8 mouse cellular contexts compared by ENCODE assay signal in the genomic region with DNA sequence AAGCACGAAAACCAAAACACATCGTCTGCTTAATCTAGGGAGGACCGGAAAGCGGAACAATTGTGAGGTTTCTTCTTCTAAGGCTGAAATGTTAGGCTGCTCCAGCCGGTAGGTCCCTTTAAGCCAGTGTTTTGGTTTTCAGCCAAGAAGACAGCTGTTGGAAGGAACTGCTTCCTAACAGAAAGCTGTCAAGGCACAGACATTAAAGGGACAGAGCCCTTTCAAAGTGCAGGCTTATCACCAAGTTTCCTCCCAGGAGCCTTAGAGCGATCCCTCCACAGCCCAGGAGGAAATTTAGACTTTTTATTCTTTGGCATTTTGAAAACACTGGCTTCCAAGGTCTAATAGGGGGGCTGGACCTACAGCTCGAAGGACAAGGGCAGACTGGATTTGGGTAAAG. TPM values are rescaled to one million over a fixed set of nuclear protein-coding genes. Genes with fewer than 3 reads are reported as not detected.
DNase-seq lines count a peak whose midpoint lies in the region; ATAC-seq and TF ChIP-seq lines count a peak whose summit lies in the region.

No protein-coding gene starts in this region.

- no peaks in the 10 kb centered on the region for H3K9me3 ChIP-seq in ES-Bruce4 (replicated peaks; ENCODE audit: control insufficient read depth, insufficient read depth, low read length, poor library complexity, severe bottlenecking)
- H3K9me3 ChIP-seq in forebrain, embryonic 14.5 days (replicated peaks; ENCODE audit: control insufficient read depth, low read length): no peaks in the 10 kb centered on the region
- no peaks in the 10 kb centered on the region for H3K9me3 ChIP-seq in heart, postnatal 0 days (replicated peaks; ENCODE audit: control insufficient read depth, low read length)
- no peaks in the 10 kb centered on the region for H3K9me3 ChIP-seq in liver, postnatal 0 days (ENCODE audit: low read length)

- TF ChIP-seq CTCF in ES-Bruce4 (IDR thresholded peaks at IDR 0.05; ENCODE audit: low read depth, low read length): no peak
- no peak for TF ChIP-seq CTCF in heart, postnatal 0 days (IDR thresholded peaks at IDR 0.05; ENCODE audit: low read depth)
- no peak for TF ChIP-seq CTCF in liver, postnatal 0 days (IDR thresholded peaks at IDR 0.05; ENCODE audit: low read depth)

- peak; percentile 67 for DNase-seq in adrenal gland, postnatal 14 days
- peak; percentile 98 for DNase-seq in forebrain, embryonic 14.5 days (ENCODE audit: low spot score)
- DNase-seq in heart, postnatal 0 days (ENCODE audit: low spot score): peak; percentile 83
- DNase-seq in kidney, postnatal 36 days: peak; percentile 64 to 89
- DNase-seq in liver, postnatal 0 days: no peak
- DNase-seq in ovary, postnatal 10 days (ENCODE audit: low spot score): peak; percentile 13

- no peaks in the 10 kb centered on the region for H3K4me1 ChIP-seq in ES-Bruce4 (ENCODE audit: control insufficient read depth, insufficient read depth, low read length)
- H3K4me1 ChIP-seq in forebrain, embryonic 14.5 days (ENCODE audit: control insufficient read depth, insufficient read depth, low read length): peaks cover 6% of the 10 kb centered on the region; the same call in 1 of the 2 replicates
- H3K4me1 ChIP-seq in heart, postnatal 0 days (ENCODE audit: control insufficient read depth, insufficient read depth): peaks cover 6% of the 10 kb centered on the region; the same call in 1 of the 2 replicates
- peaks cover 12% of the 10 kb centered on the region for H3K4me1 ChIP-seq in liver, postnatal 0 days (ENCODE audit: insufficient read depth)

- peak; percentile 24 for ATAC-seq in forebrain, embryonic 14.5 days
- peak; percentile 28 for ATAC-seq in heart, postnatal 0 days (ENCODE audit: insufficient read depth, low read depth)
- ATAC-seq in liver, postnatal 0 days: no peak
- no peak for ATAC-seq in inflammation-experienced regulatory T-cells, adult 6 months

- WGBS in forebrain, embryonic 14.5 days: 0% methylated on average over 7 of the region's 7 CpGs
- 2% methylated on average over 7 of the region's 7 CpGs for WGBS in heart, postnatal 0 days
- WGBS in liver, postnatal 0 days (ENCODE audit: insufficient replicate concordance): 16% methylated on average over 7 of the region's 7 CpGs

- H3K4me2 ChIP-seq in forebrain, embryonic 14.5 days (ENCODE audit: low read length): peak overlapping the region; percentile 90
- peak overlapping the region; percentile 84 for H3K4me2 ChIP-seq in heart, postnatal 0 days (ENCODE audit: low read depth, low read length)
- H3K4me2 ChIP-seq in liver, postnatal 0 days (ENCODE audit: low read depth, low read length): peak overlapping the region; percentile 89

- TF ChIP-seq POLR2A in ES-Bruce4 (IDR thresholded peaks at IDR 0.05; ENCODE audit: insufficient read depth, low read length): no peak

- peak overlapping the region; percentile 91 for H3K4me3 ChIP-seq in ES-Bruce4 (ENCODE audit: low read depth, low read length)
- H3K4me3 ChIP-seq in forebrain, embryonic 14.5 days (ENCODE audit: low read depth, low read length): peak overlapping the region; percentile 90
- peak overlapping the region; percentile 82 for H3K4me3 ChIP-seq in heart, postnatal 0 days (ENCODE audit: low read depth, low read length)
- peak overlapping the region; percentile 64 for H3K4me3 ChIP-seq in liver, postnatal 0 days (ENCODE audit: low read depth, low read length)

- no peaks in the 10 kb centered on the region for H3K27me3 ChIP-seq in ES-Bruce4 (ENCODE audit: control insufficient read depth, insufficient read depth, low read length, poor library complexity, severe bottlenecking)
- no peaks in the 10 kb centered on the region for H3K27me3 ChIP-seq in forebrain, embryonic 14.5 days (replicated peaks; ENCODE audit: control insufficient read depth, insufficient read depth, low read length)
- H3K27me3 ChIP-seq in heart, postnatal 0 days (ENCODE audit: control insufficient read depth, insufficient read depth, low read length): no peaks in the 10 kb centered on the region
- H3K27me3 ChIP-seq in liver, postnatal 0 days (ENCODE audit: insufficient read depth, low read length): peaks cover 37% of the 10 kb centered on the region

- peak overlapping the region; percentile 93 for H3K9ac ChIP-seq in ES-Bruce4 (ENCODE audit: low read depth, poor library complexity, severe bottlenecking)
- peak overlapping the region; percentile 98 for H3K9ac ChIP-seq in forebrain, embryonic 14.5 days (ENCODE audit: low read length)
- H3K9ac ChIP-seq in heart, postnatal 0 days (replicated peaks; ENCODE audit: low read depth, low read length): peak overlapping the region; percentile 71
- H3K9ac ChIP-seq in liver, postnatal 0 days (replicated peaks): no peak overlapping the region

- peak overlapping the region; percentile 65 for H3K27ac ChIP-seq in ES-Bruce4 (ENCODE audit: insufficient read depth, low read length)
- H3K27ac ChIP-seq in forebrain, embryonic 14.5 days (ENCODE audit: low read depth, low read length): peak overlapping the region; percentile 99
- peak overlapping the region; percentile 53 for H3K27ac ChIP-seq in heart, postnatal 0 days (ENCODE audit: low read depth)
- no peak overlapping the region for H3K27ac ChIP-seq in liver, postnatal 0 days (ENCODE audit: low read depth)

- TF ChIP-seq EP300 in ES-Bruce4 (IDR thresholded peaks at IDR 0.05; ENCODE audit: insufficient read depth, low read depth, low read length): no peak
- no peak for TF ChIP-seq EP300 in heart, postnatal 0 days (IDR thresholded peaks at IDR 0.05; ENCODE audit: low read depth)
- TF ChIP-seq EP300 in liver, postnatal 0 days (IDR thresholded peaks at IDR 0.05; ENCODE audit: low read depth): no peak

- peaks cover 47% of the 10 kb centered on the region for H3K36me3 ChIP-seq in ES-Bruce4 (ENCODE audit: control insufficient read depth, insufficient read depth, low read length, poor library complexity, severe bottlenecking)
- peaks cover 51% of the 10 kb centered on the region for H3K36me3 ChIP-seq in forebrain, embryonic 14.5 days (ENCODE audit: control insufficient read depth, insufficient read depth, low read length)
- H3K36me3 ChIP-seq in heart, postnatal 0 days (replicated peaks; ENCODE audit: control insufficient read depth, insufficient read depth, low read length): peaks cover 21% of the 10 kb centered on the region
- H3K36me3 ChIP-seq in liver, postnatal 0 days (replicated peaks; ENCODE audit: insufficient read depth, low read length): 0 out of 2 replicates have a peak, but pooled peaks cover 3% of the 10 kb centered on the region

RNA-seq across cellular contexts. Expression of a gene that starts 3.4 kb away (rescaled TPM):
- 75.0 and 78.6 TPM in 2 replicates for polyA plus RNA-seq in ES-Bruce4 (2011; ENCODE audit: insufficient read depth, insufficient read length, low read depth, missing spikeins)
- total RNA-seq in adrenal gland, postnatal 14 days (2021): 7.8 and 7.9 TPM in 2 replicates
- polyA plus RNA-seq in forebrain, embryonic 14.5 days (2014; fragmentation: Nextera tagmentation; extraction: Ambion mirVana): 103 and 132 TPM in 2 replicates
- 9.4 and 10.5 TPM in 2 replicates for total RNA-seq in heart, postnatal 0 days (2014; rRNA removed; ENCODE audit: low replicate concordance)
- polyA plus RNA-seq in heart, postnatal 0 days (2015; fragmentation: Nextera tagmentation; extraction: Ambion mirVana): 8.7 and 10.7 TPM in 2 replicates
- polyA plus RNA-seq in liver, postnatal 0 days (2015; fragmentation: Nextera tagmentation; extraction: Ambion mirVana): 1.2 and 1.3 TPM in 2 replicates
- polyA plus RNA-seq in inflammation-experienced regulatory T-cells, adult 6 months (2017; shearing (Covaris generic)): not detected

Comparison
In these comparisons a context has a peak if more than half of its experiments do, and no peak if none do; other contexts are left out.
1. ATAC-seq: peak in forebrain, embryonic 14.5 days (single experiment) and heart, postnatal 0 days (single experiment); none in liver, postnatal 0 days (single experiment) and inflammation-experienced regulatory T-cells, adult 6 months (single experiment).
2. Peak in every context shown above with its lines, with median percentiles within 50 percentile points of each other: H3K4me3 ChIP-seq and H3K4me2 ChIP-seq.